ENCODE assay signal across 12 mouse cellular contexts in genomic region chr3:104349203-104349846, GRCm38 (mm10).
DNase-seq lines count a peak whose midpoint lies in the region; ATAC-seq lines count a peak whose summit lies in the region.
"Had no signal": no experiment of that assay in that cellular context is flagged by ENCODE, and none has a peak within 500 bp of the region (broad histone marks: within the 10 kb centered on the region; RNA-seq: fewer than 3 reads in every experiment).

No protein-coding gene starts in this region.

- 0 out of 2 replicates have a peak, but pooled peaks have one; percentile 43 for ATAC-seq in kidney, embryonic 15.5 days (replicated peaks; ENCODE audit: low FRiP score)
- no peak for ATAC-seq in embryonic facial prominence, embryonic 13.5 days (ENCODE audit: insufficient number of reproducible peaks, insufficient read depth, low FRiP score, low TSS enrichment, low read depth)
- peak; percentile 58 for ATAC-seq in hindbrain, embryonic 14.5 days (ENCODE audit: low FRiP score)

- H3K4me1 ChIP-seq in kidney, embryonic 15.5 days: peaks cover 46% of the 10 kb centered on the region
- peaks cover 24% of the 10 kb centered on the region for H3K4me1 ChIP-seq in embryonic facial prominence, embryonic 13.5 days
- peaks cover 6% of the 10 kb centered on the region for H3K4me1 ChIP-seq in hindbrain, embryonic 14.5 days (replicated peaks; ENCODE audit: control insufficient read depth, insufficient read depth, low read length)

- 20% methylated on average over 8 of the region's 8 CpGs for WGBS in kidney, embryonic 15.5 days
- 24% methylated on average over 8 of the region's 8 CpGs for WGBS in embryonic facial prominence, embryonic 13.5 days
- WGBS in hindbrain, embryonic 14.5 days: 20% methylated on average over 8 of the region's 8 CpGs

- H3K27me3 ChIP-seq in kidney, embryonic 15.5 days: no peaks in the 10 kb centered on the region
- H3K27me3 ChIP-seq in embryonic facial prominence, embryonic 13.5 days: no peaks in the 10 kb centered on the region
- H3K27me3 ChIP-seq in hindbrain, embryonic 14.5 days (ENCODE audit: control insufficient read depth, insufficient read depth, low read length): no peaks in the 10 kb centered on the region
- H3K27me3 ChIP-seq: CH12.LX had no signal

- H3K36me3 ChIP-seq in kidney, embryonic 15.5 days: no peaks in the 10 kb centered on the region
- H3K36me3 ChIP-seq in embryonic facial prominence, embryonic 13.5 days: no peaks in the 10 kb centered on the region
- no peaks in the 10 kb centered on the region for H3K36me3 ChIP-seq in hindbrain, embryonic 14.5 days (replicated peaks; ENCODE audit: control insufficient read depth, insufficient read depth)
- H3K36me3 ChIP-seq: neural tube, embryonic 12.5 days had no signal

- H3K4me2 ChIP-seq in kidney, embryonic 15.5 days: peak overlapping the region; percentile 36
- 0 out of 2 replicates have a peak overlapping the region, but pooled peaks have one; percentile 5 for H3K4me2 ChIP-seq in embryonic facial prominence, embryonic 13.5 days
- H3K4me2 ChIP-seq in hindbrain, embryonic 14.5 days (replicated peaks): 0 out of 2 replicates have a peak overlapping the region, but pooled peaks have one; percentile 18
- H3K4me2 ChIP-seq: neural tube, embryonic 12.5 days had no signal

- H3K4me3 ChIP-seq in kidney, embryonic 15.5 days (replicated peaks): no peak overlapping the region
- no peak overlapping the region for H3K4me3 ChIP-seq in embryonic facial prominence, embryonic 13.5 days
- no peak overlapping the region for H3K4me3 ChIP-seq in hindbrain, embryonic 14.5 days (replicated peaks; ENCODE audit: low read length)
- H3K4me3 ChIP-seq: gastrocnemius, adult 2 months; neural tube, embryonic 12.5 days had no signal

- no peak for DNase-seq in kidney, postnatal 25 days
- DNase-seq in hindbrain, embryonic 14.5 days (ENCODE audit: low spot score): peak; percentile 63
- peak; percentile 72 for DNase-seq in retina, embryonic 14.5 days (ENCODE audit: low spot score)
- DNase-seq in cerebellum, adult 11-12 months: no peak
- DNase-seq in gastrocnemius, postnatal 4 days (ENCODE audit: low spot score in 2 of 2): no peak
- DNase-seq in cerebellum, adult 11 months: no peak
- DNase-seq: cerebellum, adult 8-10 months; gastrocnemius, adult 2 months had no signal

- H3K27ac ChIP-seq in kidney, embryonic 15.5 days: peak overlapping the region; percentile 78
- peak overlapping the region; percentile 48 for H3K27ac ChIP-seq in embryonic facial prominence, embryonic 13.5 days
- peak overlapping the region; percentile 61 for H3K27ac ChIP-seq in hindbrain, embryonic 14.5 days
- H3K27ac ChIP-seq: gastrocnemius, adult 2 months; neural tube, embryonic 12.5 days had no signal

- no peak overlapping the region for H3K9ac ChIP-seq in kidney, embryonic 15.5 days
- H3K9ac ChIP-seq in embryonic facial prominence, embryonic 13.5 days: no peak overlapping the region
- H3K9ac ChIP-seq in hindbrain, embryonic 14.5 days: no peak overlapping the region
- H3K9ac ChIP-seq: neural tube, embryonic 12.5 days had no signal

- H3K9me3 ChIP-seq in kidney, embryonic 15.5 days (replicated peaks): no peaks in the 10 kb centered on the region
- H3K9me3 ChIP-seq in embryonic facial prominence, embryonic 13.5 days: no peaks in the 10 kb centered on the region
- no peaks in the 10 kb centered on the region for H3K9me3 ChIP-seq in hindbrain, embryonic 14.5 days (ENCODE audit: control insufficient read depth, low read length)
- H3K9me3 ChIP-seq: neural tube, embryonic 12.5 days had no signal

Comparison
In these comparisons a context has a peak if more than half of its experiments do, and no peak if none do; other contexts are left out.
1. DNase-seq: peak in hindbrain, embryonic 14.5 days (single experiment) and retina, embryonic 14.5 days (single experiment); none in kidney, postnatal 25 days (0 of 2), cerebellum, adult 11-12 months (single experiment), gastrocnemius, postnatal 4 days (0 of 2) and cerebellum, adult 11 months (single experiment).
2. Peak in every context shown above with its lines, with median percentiles within 50 percentile points of each other: H3K27ac ChIP-seq and H3K4me2 ChIP-seq.